Mouse (Mus musculus) spleen, postnatal 4 days (tissue): ENCODE results near the gene 1810049J17Rik.

Experiments
- DNase-seq, 2 experiments: peaks; one replicate each; pipeline ENCODE4 v3.0.0; 2022; ENCODE audit warnings: low spot score in 2 of 2

Gene 1810049J17Rik

DNA sequence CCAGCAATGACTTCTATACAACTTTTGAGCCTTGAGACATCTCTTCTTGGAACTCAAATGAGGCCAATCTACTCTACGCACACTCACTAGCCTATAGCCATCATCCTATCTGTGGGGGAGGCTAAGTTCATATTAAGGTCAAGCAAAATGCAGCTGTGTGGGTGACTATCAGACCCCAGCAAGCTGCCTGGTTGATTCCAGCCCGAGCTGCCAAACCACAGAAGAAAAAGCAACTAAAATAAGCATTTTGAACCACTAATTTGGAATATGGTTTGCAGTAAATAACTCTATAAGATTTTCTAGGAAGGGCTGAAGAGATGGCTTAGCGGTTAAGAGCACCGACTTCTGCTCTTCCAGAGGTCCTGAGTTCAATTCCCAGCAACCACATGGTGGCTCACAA, 11.0 kb downstream of the 1810049J17Rik start:
- no peak for DNase-seq

DNA sequence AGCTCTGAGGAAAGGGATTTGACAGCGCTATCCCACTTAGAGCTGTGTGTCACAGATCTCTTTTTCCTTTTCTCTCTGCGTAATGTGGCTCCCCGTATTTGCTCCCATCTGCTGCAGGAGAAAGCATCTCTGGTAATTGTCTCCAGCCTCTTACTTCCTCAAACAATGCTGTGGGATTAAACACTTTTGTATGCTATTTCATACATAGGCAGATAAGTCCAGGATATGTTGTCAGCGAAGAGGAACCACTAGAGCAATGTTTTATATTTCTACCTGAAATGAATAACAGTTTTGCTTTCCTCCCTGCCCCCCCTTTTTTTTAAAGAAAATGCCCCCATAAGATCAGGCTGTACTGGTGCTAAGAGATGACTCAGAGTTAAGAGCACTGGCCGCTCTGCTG, 13.2 kb downstream of the 1810049J17Rik start:
- DNase-seq: no peak

DNA sequence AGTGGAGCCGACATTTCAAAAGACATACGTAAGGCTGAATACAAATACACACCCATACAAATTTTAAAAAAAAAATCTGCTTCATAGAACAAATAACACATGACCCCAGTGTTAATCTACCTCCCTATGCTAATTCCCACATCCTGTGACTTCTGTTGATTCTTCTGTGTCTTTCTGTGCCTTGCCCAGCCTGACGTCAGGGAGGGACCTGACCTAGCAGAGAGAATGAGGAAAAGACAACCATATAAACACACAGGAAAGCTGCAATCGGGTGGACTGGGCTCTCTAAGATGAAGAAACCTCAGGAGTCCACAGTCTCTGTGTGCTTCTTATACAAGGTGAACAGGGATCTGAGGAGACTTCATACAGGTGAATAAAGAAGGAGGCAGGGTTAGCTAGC, 14.6 kb downstream of the 1810049J17Rik start:
- no peak for DNase-seq

- DNase-seq: no peak
Observed at GRCm38 (mm10) chr15:12306188-12307071, 15.3 kb downstream of the 1810049J17Rik start.

DNA sequence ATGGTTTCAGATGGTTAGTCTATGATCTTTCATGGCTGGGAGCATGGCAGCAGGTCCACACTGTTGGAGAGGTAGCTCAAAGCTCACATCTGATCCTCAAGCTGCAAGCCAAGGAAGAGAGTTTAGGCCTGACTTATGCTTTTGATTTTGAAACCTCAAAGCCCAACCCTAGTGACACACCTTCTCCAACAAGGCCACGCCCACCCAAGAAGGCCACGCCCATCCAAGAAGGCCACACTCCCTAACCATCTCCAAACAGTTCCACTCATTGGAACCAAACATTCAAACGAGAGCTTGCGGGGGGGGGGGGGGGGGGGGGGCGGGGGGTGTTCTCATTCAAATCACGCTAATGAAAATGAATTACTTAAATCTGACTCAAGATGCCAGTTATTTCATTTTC, 19.9 kb downstream of the 1810049J17Rik start:
- DNase-seq: no peak

DNA sequence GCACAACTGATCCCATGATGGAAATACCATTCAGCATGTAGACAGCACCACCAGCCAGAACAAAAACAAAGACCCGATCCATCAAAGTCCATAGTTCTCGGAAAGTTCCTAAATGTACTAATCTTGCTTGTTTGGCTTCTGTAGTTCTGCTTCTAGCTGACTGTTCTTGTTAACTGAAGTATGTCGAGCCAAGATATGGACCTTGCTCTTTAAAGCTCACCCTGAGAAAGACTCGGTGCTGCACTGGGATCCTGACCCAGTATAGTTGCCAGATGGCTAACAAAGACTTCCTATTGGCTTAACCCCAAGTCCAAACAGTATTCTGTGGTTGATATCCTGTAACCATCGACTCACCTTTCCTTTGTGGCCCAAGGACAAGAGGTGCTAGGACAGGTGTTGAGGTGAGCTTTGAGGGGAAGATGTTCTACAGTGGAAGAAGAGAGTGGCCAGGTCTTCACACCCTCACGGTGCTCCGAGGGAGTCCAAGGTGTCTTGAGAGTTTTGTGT, 23.4 kb downstream of the 1810049J17Rik start:
- DNase-seq: no peak

DNA sequence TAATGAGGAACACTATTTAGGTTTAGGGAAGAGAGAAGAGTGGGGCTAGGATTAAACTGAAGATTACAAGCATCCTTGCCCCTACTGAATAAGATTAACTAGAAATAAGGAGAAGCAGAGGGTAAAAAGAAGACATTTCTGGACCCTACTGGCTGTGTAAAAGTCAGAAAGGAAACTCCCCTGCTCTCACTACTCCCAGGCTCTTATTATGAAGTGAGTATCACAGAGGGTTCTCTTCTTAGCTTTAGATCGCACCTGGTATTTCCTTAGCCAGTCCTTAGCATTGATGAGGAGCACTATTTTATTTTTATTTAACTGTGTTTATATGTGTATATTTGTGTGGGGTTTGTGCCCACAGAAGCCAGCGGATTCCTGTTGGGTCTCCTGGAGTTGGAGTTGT, 25.5 kb downstream of the 1810049J17Rik start:
- DNase-seq: no peak

DNA sequence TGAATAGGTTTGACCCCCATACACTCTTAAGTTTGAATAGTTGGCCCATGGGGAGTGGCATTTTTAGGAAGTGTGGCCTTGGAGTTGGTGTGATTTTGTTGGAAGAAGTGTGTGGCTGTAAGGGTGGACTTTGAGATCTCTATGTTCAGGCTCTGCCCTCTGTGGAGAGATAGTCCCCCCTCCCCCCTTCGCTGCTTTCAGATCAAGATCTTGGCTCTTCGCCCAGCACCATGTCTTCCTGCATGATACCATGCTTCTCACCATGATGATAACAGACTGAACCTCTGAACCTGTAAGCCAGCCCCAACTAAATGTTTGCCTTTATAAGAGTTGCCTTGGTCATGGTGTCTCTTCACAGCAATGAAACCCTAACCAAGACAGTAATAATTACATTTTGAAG, 29.9 kb downstream of the 1810049J17Rik start:
- DNase-seq: no peak

DNA sequence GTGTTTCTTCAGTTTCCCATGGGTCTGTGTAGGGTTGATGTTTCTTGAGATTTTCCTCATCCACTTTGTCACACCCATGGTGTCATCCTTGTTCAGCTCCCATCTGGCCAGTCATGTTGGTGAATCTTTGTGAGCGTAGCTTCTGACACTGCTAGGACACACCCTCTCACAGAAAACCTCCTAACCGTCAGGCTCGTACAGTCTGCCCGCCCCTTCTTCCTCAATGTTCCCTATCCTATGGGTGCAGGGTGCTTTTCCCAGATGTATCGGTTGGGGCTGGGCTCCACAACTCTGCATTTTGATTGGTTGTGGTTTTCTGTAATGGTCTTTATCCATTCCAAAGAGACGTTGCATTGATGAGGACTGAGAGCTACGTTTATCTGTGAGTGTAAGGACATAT, 31.4 kb downstream of the 1810049J17Rik start:
- no peak for DNase-seq

DNA sequence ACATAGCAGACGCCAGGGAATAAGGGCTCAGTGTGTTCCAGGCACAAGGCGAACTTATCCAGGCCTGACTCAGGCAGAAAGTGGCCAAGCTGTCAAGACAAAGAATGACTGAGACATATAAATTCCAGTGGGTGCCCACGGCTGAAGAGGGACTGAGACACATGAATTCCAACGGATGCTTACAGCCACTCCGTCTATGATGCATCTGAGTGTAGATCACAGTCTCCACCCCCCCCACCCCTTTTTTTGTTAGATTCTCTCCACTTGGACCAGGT, 36.2 kb downstream of the 1810049J17Rik start:
- no peak for DNase-seq

DNA sequence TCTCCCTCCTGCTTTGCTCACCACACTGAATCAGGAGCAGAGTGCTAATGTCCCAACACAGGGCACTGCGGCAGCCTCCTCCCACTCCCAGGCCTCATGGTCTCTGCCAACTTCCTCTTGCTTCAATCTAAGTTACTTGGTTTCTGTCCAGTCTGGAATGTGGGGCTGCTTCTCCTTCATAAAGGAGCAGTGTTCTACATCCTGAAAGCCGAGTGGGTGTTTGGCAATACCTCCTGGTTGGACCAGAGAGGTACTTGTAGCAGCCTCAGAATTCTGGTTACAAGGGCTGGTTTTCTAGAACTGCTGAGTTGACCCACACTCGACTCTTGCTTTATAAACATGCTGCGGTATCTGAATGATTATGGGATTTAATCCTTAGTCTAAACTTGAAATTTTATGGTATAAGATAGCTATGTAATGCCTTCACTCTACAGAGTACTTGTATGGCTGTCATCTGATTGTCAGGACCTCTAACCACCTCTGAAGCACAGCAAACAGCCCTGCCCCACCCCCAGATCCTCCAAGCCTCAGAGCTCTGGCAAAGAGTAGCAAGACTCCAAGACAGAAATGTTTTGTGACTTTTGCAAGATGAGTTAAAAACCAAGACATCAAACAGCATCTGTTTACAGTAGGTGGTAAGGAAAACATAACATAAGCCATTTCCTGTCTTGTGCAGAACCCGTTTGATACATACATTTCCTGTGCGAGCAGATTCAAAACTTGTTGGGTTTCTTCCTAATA, 36.7 kb downstream of the 1810049J17Rik start:
- no peak for DNase-seq

DNA sequence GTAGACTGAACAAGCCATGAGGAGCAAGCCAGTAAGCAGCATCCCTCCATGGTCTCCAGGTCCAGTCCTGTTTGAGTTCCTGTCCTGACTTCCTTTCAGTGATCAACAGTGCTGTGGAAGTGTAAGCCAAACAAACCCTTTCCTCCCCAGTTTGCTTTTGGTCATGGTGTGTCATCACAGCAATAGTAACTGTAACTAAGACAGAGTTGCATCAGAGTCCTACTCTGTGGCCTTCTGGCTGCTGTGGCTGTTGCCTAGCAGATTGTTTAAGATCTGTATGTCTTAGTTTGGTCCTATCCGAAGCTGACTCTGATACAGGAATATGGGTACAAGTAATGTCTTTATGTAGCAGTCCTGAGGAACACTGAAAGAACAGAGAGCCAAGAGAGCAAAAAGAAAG, 41.9 kb downstream of the 1810049J17Rik start:
- no peak for DNase-seq

DNA sequence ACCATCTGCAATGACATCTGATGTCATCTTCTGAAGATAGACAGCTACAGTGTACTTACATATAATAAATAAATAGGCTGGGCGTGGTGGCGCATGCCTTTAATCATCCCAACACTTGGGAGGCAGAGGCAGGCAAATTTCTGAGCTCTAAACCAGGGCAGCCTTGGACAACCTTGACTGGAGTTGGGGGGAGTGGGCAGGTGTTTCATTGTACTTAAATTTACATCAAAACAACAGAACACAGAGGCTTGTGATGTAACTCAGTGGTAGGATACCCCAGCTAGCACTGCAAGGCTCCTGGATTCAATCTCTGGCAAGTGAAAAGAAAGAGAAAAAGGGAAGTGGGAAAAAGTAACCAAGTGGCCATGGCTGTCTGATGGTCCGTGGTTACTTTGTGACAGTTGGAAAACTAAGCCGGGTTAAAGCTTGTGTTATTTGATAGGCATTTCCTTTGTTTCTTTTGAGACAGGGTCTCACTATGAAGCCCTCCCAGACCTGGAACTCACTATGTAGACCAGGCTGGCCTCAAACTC, 46.5 kb downstream of the 1810049J17Rik start:
- DNase-seq: no peak

DNA sequence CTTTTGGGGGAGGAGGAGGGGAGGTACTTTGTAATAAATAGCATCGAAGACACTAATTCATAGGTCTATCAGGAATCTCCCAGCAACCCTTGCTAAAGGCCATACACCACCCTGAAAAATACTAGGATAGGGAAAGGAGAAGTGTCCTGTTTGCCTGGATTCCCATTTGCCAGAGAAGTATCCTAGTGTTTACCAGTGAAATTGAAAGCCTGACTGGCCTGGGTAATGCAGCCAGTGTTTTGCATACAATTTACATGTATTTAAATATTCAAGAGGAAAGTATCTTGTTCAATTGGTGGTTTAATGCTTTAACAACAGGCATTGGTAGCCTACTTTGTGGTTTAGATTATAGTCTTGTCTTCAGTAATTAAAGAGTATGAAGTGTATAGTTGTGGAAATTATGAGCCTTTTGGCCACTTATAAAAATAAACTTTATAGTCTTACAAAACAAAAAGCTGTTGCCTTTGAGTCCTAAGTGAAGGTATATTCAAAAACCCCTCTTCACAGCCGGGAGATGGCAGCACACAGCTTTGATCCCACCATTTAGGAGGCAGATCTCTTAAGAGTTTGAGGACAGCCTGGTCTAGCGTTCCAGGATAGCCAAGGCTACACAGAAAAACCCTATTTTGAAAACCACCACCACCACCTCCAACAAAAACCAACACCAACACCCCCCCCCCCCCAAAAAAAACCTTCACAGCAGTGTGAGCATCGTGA, 47.5 kb downstream of the 1810049J17Rik start:
- no peak for DNase-seq

GRCm38 (mm10) chr15:12273325-12274052, 48.2 kb downstream of the 1810049J17Rik start:
- DNase-seq: no peak
